Mouse (Mus musculus) gastrocnemius, postnatal 25 days (tissue): Measurements from ENCODE around the gene Fkbp6. TPM values are rescaled to one million over a fixed set of nuclear protein-coding genes. Genes with fewer than 3 reads are reported as not detected.

Experiments
- microRNA-seq, 2 experiments: library from miRNA; unstranded; fragments of <30 nt; microRNA quantifications; one replicate each; pipeline ENCODE4 v1.2.0; 2021; ENCODE audit warnings: borderline replicate concordance in 2 of 2
- total RNA-seq, 2 experiments: library from RNA; stranded (reverse); gene quantifications; 1 replicate in 1 of 2; 2 replicates in 1 of 2; pipeline ENCODE4 v1.2.3; 2021

Fkbp6 gene
- total RNA-seq, 2 experiments from 2014 or later: not detected

Small RNAs within 50 kb of the gene (microRNA-seq; reads per million reads assigned to microRNA genes)
- gene Mir7033: 0.26 to 0.74 reads per million in 2 experiments

Other genes starting within 250 kb of the Fkbp6 start
- 10 to 100 TPM in 1 of 2 experiments, 1 to 10 TPM in 1; 7.5 to 10.5 TPM for gene Tbl2, start 200.4 kb downstream of the Fkbp6 start, total RNA-seq
- 10 to 100 TPM; 27.1 to 27.4 TPM for gene Bcl7b, start 181.8 kb downstream of the Fkbp6 start, total RNA-seq
- 10 to 100 TPM; 25.7 to 29.2 TPM for gene Baz1b, start 162.8 kb downstream of the Fkbp6 start, total RNA-seq
- 10 to 100 TPM; 13.0 to 35.9 TPM for gene Fzd9, start 98.8 kb downstream of the Fkbp6 start, total RNA-seq
- not detected for gene Trim50, start 3.3 kb upstream of the Fkbp6 start, total RNA-seq
- gene Nsun5, start 19.9 kb upstream of the Fkbp6 start, total RNA-seq: 10 to 100 TPM in 1 of 2 experiments, 1 to 10 TPM in 1; 8.9 to 10.2 TPM
- 1 to 10 TPM; 8.3 to 9.4 TPM for gene Pom121, start 44.5 kb upstream of the Fkbp6 start, total RNA-seq
- gene Hip1, start 195.1 kb upstream of the Fkbp6 start, total RNA-seq: 10 to 100 TPM; 24.6 to 28.7 TPM
- not detected for gene Ccl26, start 213.5 kb upstream of the Fkbp6 start, total RNA-seq
- gene Ccl24, start 223.0 kb upstream of the Fkbp6 start, total RNA-seq: 1 to 10 TPM in 1 of 2 experiments, under 1 TPM in 1; 0.61 to 1.1 TPM